Mouse (Mus musculus) urinary bladder, postnatal 25 days (tissue): ENCODE measurements around the gene Myo1d.
"Not testable (repeated sequence)": the region's sequence is repeated elsewhere in the genome, so short reads cannot be mapped to it uniquely, and the experiment has no call there.

Source experiments
- DNase-seq: peaks from one replicate; pipeline ENCODE4 v3.0.0; 2022; ENCODE audit warnings: low spot score

Myo1d gene

GRCm38 (mm10) chr11:80481409-80482050 is 298.3 kb downstream of the Myo1d start:
- DNase-seq, result no peak

GRCm38 (mm10) chr11:80479906-80480866 is 299.6 kb downstream of the Myo1d start:
- DNase-seq, result no peak

DNA sequence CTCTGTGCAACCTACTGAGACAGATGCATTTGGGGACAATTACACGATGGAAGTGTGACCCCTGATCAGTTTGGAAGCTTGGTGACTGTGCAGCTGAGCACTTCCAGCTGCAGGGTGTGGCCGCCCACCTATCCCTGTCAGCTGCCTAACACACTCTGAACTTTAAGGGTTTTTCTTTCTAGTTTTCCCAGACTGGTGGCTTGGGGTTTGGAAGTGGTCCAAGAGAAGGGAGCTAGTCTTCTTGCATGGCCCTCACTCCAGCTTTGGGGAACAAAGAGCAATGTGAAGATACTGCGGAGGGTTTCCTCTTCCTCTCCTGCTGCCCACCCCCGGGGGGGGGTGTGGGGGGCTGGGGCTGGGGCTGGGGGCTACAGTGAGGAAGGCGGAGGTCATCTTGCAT is 300.4 kb downstream of the Myo1d start:
- no peak for DNase-seq

DNA sequence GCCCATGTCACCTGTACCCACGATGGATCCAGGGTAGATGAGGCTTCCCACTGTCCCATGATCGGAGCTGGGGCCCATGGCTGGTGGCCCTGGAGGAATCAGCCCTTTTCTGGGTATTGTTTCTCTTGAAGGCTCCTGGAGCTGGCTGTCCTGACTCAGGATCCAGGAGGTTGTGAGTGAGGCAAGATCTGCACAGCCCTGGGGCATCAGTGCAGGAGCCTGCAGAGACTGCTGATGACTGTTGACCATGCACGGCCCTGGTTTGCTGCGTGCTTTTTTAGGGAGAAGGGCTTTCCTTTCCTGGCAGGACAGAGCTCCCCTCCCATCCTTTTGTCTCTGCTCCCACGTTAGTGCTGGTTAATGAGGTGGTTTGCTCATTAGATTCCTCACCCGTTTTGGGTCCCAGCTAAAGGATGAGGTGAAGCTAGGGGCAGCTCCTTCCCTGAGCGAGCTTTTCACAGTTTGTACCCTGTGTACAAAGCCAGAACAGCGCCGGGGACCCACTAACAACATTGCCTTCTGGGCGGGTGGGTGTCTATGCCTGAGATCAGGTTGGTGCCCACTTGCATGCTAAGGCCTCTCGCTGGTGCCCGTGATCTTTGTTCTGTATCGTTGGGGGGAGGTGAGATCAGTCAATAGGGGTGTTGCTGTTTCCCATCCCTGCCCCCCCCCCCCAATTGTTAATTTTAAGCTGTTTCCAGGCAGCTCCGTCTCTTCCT is 301.0 kb downstream of the Myo1d start:
- DNase-seq, result no peak

- no peak for DNase-seq
Measured at GRCm38 (mm10) chr11:80477341-80478199, 302.3 kb downstream of the Myo1d start.

DNA sequence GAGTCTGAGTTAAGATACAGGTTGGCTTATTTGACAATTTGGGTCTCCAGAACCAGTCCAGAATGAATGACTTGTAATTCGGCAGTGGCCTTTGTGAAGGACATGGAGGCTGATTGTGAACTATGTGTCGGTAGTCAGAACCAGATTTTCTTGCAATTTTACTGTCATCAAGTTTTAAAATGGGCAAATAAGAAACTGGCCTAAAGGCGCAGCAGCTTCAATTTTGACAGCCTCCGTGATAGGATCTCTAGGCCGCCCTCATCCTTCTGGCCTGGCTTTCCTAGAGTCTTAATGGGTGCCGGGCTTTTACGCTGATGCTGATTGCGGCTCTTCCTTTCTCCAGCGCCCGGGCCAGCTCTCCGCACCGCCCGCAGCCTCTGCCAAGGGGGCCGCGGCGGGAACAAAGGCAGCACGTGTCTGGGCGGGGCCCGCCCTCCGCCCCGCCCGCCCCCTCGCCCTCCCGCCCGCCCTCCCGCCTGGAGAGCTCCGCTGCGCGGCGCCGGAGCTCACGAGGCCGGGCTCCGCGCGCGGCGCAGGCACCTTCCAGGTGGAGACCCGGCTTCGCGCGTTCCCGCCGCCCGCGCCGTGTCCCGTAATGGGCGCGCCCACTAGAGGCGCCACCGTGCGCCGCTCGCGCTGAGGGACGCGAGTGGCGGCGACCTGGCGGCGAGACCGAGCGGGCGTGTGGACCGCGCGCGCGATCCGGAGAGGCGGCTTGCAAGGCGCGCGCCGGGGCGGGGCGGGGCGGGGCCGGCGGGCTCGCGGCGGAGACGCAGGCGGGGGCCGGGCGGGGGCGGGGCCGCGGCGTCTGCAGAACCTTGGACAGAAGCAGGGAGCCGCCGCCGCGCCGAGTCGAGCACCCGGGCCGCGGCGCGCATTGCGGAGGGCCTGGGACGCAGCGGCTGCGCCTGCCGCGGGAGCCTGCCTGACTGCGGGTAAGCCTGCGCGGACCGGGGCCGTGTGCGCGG is 303.3 kb downstream of the Myo1d start, which contains the start of gene Cdk5r1:
Gene Cdk5r1 (plus strand): TSS at position 802 of the 968 bp plus-strand sequence.
- peak; percentile 71 for DNase-seq

GRCm38 (mm10) chr11:80475544-80475943 is 304.3 kb downstream of the Myo1d start:
- no peak for DNase-seq

- DNase-seq, result no peak
Measured at GRCm38 (mm10) chr11:80474846-80475245, 305.0 kb downstream of the Myo1d start.

DNA sequence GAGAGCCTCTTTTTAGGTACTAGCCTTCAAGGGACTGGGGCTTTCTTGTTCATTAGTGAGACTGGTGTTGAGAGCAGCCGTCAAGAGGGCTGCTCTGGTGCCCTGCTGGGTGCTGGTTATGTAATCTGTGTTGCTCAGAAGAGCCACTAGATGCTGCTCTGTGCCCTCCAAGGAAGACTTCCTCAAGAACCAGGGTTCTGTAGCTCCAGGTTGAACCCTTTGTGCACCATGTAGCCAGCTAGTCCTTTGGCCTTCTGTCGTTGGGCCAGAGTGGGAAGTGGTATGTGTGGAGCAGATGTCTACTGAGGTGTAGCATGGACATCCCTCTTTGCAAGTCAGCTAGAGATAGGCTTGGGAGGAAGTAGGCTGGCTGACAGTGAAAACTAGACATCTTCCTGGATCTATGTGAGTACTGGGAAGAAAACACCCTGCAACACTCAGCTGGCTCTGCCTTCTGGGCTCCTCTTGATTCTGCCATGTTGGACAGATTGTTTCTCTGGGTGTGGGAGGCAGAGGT is 305.6 kb downstream of the Myo1d start:
- no peak for DNase-seq

DNA sequence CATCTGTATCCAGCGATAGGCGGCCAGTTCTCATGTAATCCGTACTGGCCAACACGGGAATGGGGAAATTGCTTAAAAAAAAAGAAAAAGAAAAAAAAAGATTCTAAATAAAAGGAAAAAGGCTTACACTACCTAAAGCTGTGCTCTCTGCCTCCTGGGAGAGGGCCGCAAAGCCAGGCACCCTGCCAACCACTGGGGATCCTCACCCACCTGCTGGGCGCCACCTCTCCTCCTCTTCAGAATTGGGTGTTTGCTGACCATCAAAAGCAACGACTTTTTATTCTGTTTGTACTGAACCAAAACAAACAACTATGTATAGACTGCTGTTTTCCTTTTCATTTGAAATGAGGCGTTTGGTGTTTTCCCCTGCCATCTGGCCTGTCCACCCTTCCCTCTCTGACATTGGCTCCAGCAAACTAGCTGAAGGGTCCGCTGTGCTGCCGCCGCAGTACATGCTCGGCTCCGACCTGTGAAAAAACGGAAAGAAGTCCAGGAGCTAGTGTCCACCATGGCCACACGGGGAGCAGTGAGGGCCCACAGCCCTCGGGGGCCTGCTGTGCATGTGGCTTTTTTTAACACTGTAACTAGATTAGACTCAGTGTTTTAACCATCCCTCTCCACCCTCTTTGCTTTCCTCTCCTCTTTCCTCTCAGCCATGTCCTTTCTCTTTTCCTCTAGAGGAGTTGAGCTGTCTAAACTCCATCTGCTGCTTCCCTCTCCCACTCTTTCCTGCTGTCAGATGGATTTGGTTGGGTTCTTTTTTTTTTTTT is 307.8 kb downstream of the Myo1d start:
- no peak for DNase-seq

- DNase-seq, result not testable (repeated sequence)
Measured at GRCm38 (mm10) chr11:80463605-80464130, 316.2 kb downstream of the Myo1d start.

DNA sequence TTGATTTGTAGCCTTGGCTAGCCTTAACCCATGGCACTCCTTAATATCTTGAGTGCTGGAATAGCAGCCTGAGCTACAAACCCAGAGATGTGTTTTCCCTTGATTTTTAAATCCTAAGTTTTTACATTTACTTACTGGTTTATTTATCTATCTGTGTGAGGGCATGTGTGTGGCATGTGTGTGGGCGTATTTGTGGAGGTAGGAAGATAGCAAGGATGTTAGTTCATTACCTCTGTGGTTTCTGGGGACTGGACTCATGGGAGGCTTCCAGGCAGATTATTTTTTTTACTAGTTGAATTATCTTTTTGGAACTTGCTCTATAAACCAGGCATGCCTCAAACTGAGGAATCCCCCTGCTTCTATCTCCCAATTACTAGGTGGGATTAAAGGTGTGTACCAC is 326.6 kb downstream of the Myo1d start:
- DNase-seq, result no peak

DNA sequence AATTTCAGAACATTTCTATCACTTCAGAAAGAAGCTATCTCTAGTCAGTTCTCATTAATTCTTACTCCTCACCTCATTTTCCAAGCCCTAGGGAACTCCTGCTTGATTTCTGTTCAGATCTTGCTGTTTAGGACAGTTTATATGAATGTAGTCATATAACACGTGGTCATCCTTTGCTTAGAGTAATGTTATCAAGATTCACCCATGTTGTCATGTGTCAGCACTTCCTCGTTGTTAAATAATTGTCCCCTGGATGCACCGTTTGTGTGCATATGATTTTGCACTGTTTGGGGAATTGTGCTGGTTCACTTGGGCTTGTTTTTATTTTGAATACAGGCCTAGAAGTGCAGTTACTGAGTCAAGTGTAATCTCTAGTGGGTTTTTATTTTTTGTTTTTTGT is 327.6 kb downstream of the Myo1d start:
- no peak for DNase-seq

GRCm38 (mm10) chr11:80449859-80450258 is 330.0 kb downstream of the Myo1d start:
- DNase-seq, result no peak

DNA sequence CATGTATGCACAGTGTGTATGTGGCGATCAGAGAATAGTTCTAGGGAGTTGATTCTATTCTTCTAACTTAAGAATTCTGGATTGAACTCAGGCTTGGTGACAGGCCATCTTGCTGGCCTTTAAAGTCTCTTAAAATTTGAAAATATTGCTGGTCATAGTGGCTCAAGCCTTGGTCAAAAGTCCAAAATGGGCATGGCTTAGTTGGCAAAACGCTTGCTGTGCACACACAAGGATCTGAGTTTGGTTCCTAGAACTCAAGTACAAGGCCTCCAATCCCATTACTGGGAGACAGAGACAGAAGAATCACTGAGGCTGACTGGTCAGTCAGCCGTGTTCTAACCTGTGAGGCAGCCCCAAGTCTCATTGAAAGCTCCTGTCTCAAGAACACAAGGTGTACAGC is 332.9 kb downstream of the Myo1d start:
- DNase-seq, result no peak
